Mouse (Mus musculus) intestine, embryonic 16.5 days (tissue): ENCODE data around the gene Il7r. TPM values are rescaled to one million over a fixed set of nuclear protein-coding genes. Genes with fewer than 3 reads are reported as not detected.

Experiments used
- ATAC-seq: fragments of 200-750 bp; cut with Nextera tagmentation; 2 replicates; pipeline ENCODE4 v1.8.0; 2017; ENCODE audit warnings: moderate TSS enrichment, moderate library complexity
- H3K27ac ChIP-seq: fragments of 300-500 bp; sonication (generic); 2 replicates; pipeline ENCODE4 v1.5.1; 2014; ENCODE audit warnings: mild to moderate bottlenecking, low read length
- H3K27me3 ChIP-seq: fragments of 300-500 bp; sonication (generic); replicated peaks from 2 replicates; pipeline ENCODE4 v1.6.1; 2014; ENCODE audit warnings: low read length, control low read depth, mixed read lengths; ENCODE audit not compliant: control insufficient read depth, insufficient read depth
- H3K36me3 ChIP-seq: fragments of 300-500 bp; sonication (generic); 2 replicates; pipeline ENCODE4 v1.6.1; 2014; ENCODE audit warnings: low read length, control low read depth; ENCODE audit not compliant: control insufficient read depth, insufficient read depth
- H3K4me1 ChIP-seq: fragments of 300-500 bp; sonication (generic); 2 replicates; pipeline ENCODE4 v1.6.1; 2014; ENCODE audit warnings: low read length, control low read depth, mixed read lengths; ENCODE audit not compliant: control insufficient read depth, insufficient read depth
- H3K4me2 ChIP-seq: fragments of 300-500 bp; sonication (generic); 2 replicates; pipeline ENCODE4 v1.6.1; 2014; ENCODE audit warnings: low read depth, low read length, control low read depth
- H3K4me3 ChIP-seq: fragments of 300-500 bp; sonication (generic); 2 replicates; pipeline ENCODE4 v1.5.1; 2014; ENCODE audit warnings: mild to moderate bottlenecking, low read length
- H3K9ac ChIP-seq: fragments of 300-500 bp; sonication (generic); 2 replicates; pipeline ENCODE4 v1.6.1; 2014; ENCODE audit warnings: low read depth, low read length
- H3K9me3 ChIP-seq: fragments of 300-500 bp; sonication (generic); 2 replicates; pipeline ENCODE4 v1.6.1; 2016; ENCODE audit warnings: low read length, control low read depth; ENCODE audit not compliant: control insufficient read depth
- WGBS: fragments of 180-500 bp; shearing (Covaris S2); extraction: QIAGEN DNeasy Blood & Tissue Kit; methylation state at CpG from one replicate; pipeline ENCODE4 v1.1.7; 2014; 5-methylcytosine and 5-hydroxymethylcytosine counted together
- polyA plus RNA-seq: library from polyadenylated mRNA; unstranded; fragments of >200 nt; fragmentation: Nextera tagmentation; extraction: Ambion mirVana; gene quantifications from 2 replicates; pipeline ENCODE4 v1.2.1, GENCODE M21; 2015

The Il7r gene
- polyA plus RNA-seq, 1 experiment from 2014 or later: 1.2 TPM

GRCm38 (mm10) chr15:9489417-9490118 lies 40.4 kb downstream of the Il7r start:
- Histone ChIP-seq H3K27me3 (no peaks in the 10 kb centered on the region), H3K4me3 (no peak overlapping the region), H3K9ac (no peak overlapping the region), H3K27ac (no peak overlapping the region), H3K36me3 (no peaks in the 10 kb centered on the region), H3K4me2 (no peak overlapping the region), H3K9me3 (no peaks in the 10 kb centered on the region), H3K4me1 (no peaks in the 10 kb centered on the region)
- 98% methylated on average over 2 of the region's 2 CpGs for WGBS
- ATAC-seq: no peak; the same call in 1 of the 2 replicates

GRCm38 (mm10) chr15:9473188-9473587 lies 56.8 kb downstream of the Il7r start:
- Histone ChIP-seq H3K4me2 (no peak overlapping the region), H3K36me3 (no peaks in the 10 kb centered on the region), H3K9ac (no peak overlapping the region), H3K4me3 (no peak overlapping the region), H3K4me1 (no peaks in the 10 kb centered on the region), H3K27ac (no peak overlapping the region), H3K9me3 (no peaks in the 10 kb centered on the region), H3K27me3 (no peaks in the 10 kb centered on the region)
- no peak for ATAC-seq
- WGBS: 78% methylated on average over 1 of the region's 1 CpGs

DNA sequence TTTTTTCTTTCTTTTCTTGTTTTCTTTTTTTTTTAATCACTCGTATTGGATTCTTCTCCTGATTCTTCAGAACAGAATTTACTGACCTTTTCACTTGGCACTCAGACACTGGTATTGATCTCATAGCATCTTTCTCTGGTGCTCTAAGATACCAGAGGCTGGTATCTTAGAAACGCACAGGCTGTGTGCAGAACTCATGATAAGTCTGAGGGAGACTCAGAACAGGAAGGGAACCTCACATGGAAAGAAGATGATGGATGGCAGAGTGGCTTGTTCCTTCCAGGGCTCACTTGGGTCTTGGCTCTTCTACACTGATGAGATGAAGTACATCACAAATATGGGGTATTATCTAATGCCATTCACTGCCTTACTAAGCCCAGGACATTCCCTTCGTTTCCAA lies 57.4 kb downstream of the Il7r start:
- Histone ChIP-seq H3K4me1 (no peaks in the 10 kb centered on the region), H3K27me3 (no peaks in the 10 kb centered on the region), H3K4me3 (no peak overlapping the region), H3K9me3 (no peaks in the 10 kb centered on the region), H3K36me3 (no peaks in the 10 kb centered on the region), H3K27ac (no peak overlapping the region), H3K9ac (no peak overlapping the region), H3K4me2 (no peak overlapping the region)
- peak; percentile 50; the same call in 1 of the 2 replicates for ATAC-seq
- 53% methylated on average over 3 of the region's 3 CpGs for WGBS

DNA sequence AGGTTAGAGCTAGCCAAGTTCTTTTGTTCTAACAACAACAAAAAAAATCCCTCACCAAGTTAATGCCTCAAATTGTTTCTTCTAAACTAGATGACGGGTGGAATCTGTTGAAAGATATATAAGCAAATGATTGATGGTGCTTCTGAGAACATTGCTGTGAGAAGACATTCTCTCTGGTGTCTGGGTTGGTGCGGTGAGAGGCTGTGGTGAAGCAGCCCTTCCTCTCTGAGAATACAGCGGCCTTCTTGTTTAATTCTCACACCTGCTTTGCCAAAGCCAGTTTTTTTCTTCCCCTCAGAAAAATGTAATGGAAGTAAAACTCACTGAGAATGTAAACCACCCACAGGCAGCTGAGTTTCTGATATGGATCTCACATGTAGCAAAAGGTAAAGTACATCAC lies 57.8 kb downstream of the Il7r start:
- 29% methylated on average over 3 of the region's 3 CpGs for WGBS
- H3K9ac ChIP-seq: no peak overlapping the region
- H3K4me2 ChIP-seq: no peak overlapping the region
- no peak for ATAC-seq
- H3K4me1 ChIP-seq: no peaks in the 10 kb centered on the region
- H3K27me3 ChIP-seq: no peaks in the 10 kb centered on the region
- no peaks in the 10 kb centered on the region for H3K9me3 ChIP-seq
- no peak overlapping the region for H3K4me3 ChIP-seq
- H3K27ac ChIP-seq: no peak overlapping the region
- H3K36me3 ChIP-seq: no peaks in the 10 kb centered on the region

- no peaks in the 10 kb centered on the region for H3K27me3 ChIP-seq
- WGBS: 78% methylated on average over 4 of the region's 4 CpGs
- no peak overlapping the region for H3K27ac ChIP-seq
- ATAC-seq: no peak
- H3K4me3 ChIP-seq: no peak overlapping the region
- H3K9ac ChIP-seq: no peak overlapping the region
- no peaks in the 10 kb centered on the region for H3K4me1 ChIP-seq
- no peak overlapping the region for H3K4me2 ChIP-seq
- no peaks in the 10 kb centered on the region for H3K36me3 ChIP-seq
- H3K9me3 ChIP-seq: no peaks in the 10 kb centered on the region
Measured at GRCm38 (mm10) chr15:9471053-9471685, 58.8 kb downstream of the Il7r start.

- H3K27ac ChIP-seq: no peak overlapping the region
- no peaks in the 10 kb centered on the region for H3K27me3 ChIP-seq
- H3K9ac ChIP-seq: no peak overlapping the region
- H3K36me3 ChIP-seq: no peaks in the 10 kb centered on the region
- H3K4me3 ChIP-seq: no peak overlapping the region
- no peaks in the 10 kb centered on the region for H3K9me3 ChIP-seq
- no peaks in the 10 kb centered on the region for H3K4me1 ChIP-seq
- no peak overlapping the region for H3K4me2 ChIP-seq
- ATAC-seq: no peak
- 16% methylated on average over 1 of the region's 1 CpGs for WGBS
Measured at GRCm38 (mm10) chr15:9464039-9464438, 65.9 kb downstream of the Il7r start.

- Histone ChIP-seq H3K9ac (no peak overlapping the region), H3K4me3 (no peak overlapping the region), H3K27ac (no peak overlapping the region), H3K9me3 (no peaks in the 10 kb centered on the region), H3K27me3 (no peaks in the 10 kb centered on the region), H3K36me3 (no peaks in the 10 kb centered on the region), H3K4me2 (no peak overlapping the region), H3K4me1 (no peaks in the 10 kb centered on the region)
- ATAC-seq: no peak
- 48% methylated on average over 7 of the region's 7 CpGs for WGBS
Measured at GRCm38 (mm10) chr15:9463521-9464027, 66.4 kb downstream of the Il7r start.

Other genes starting within 250 kb of the Il7r start
- 0.09 TPM in 1 of 2 replicates, not detected in the other for gene Ugt3a2, start 194.6 kb downstream of the Il7r start, polyA plus RNA-seq
- 3.6 and 4.0 TPM in 2 replicates for gene Capsl, start 94.1 kb downstream of the Il7r start, polyA plus RNA-seq
- 0.06 and 0.15 TPM in 2 replicates for gene Spef2, start 218.7 kb upstream of the Il7r start, polyA plus RNA-seq